Mouse (Mus musculus) thymus, adult 2 months (tissue): Measurements from ENCODE around the gene Mdk. TPM values are rescaled to one million over a fixed set of nuclear protein-coding genes. Genes with fewer than 3 reads are reported as not detected.

Source experiments
- DNase-seq: peaks from one replicate; pipeline ENCODE4 v3.0.0; 2021
- H3K27ac ChIP-seq: fragments of 200-500 bp; 2 replicates; pipeline ENCODE4 v1.5.1; 2012; ENCODE audit warnings: low read length, control low read depth; ENCODE audit not compliant: control insufficient read depth, insufficient read depth
- H3K27me3 ChIP-seq: fragments of 200-500 bp; 2 replicates; pipeline ENCODE4 v1.6.1; 2012; ENCODE audit warnings: mild to moderate bottlenecking, low read length, moderate library complexity, mixed read lengths; ENCODE audit not compliant: control insufficient read depth, insufficient read depth
- H3K36me3 ChIP-seq: fragments of 200-500 bp; 2 replicates; pipeline ENCODE4 v1.6.1; 2012; ENCODE audit warnings: mild to moderate bottlenecking, low read length, moderate library complexity; ENCODE audit not compliant: control insufficient read depth, insufficient read depth
- H3K4me1 ChIP-seq: fragments of 200-500 bp; replicated peaks from 2 replicates; pipeline ENCODE4 v1.6.1; 2012; ENCODE audit warnings: low read length; ENCODE audit not compliant: control insufficient read depth, insufficient read depth
- H3K4me3 ChIP-seq: fragments of 200-500 bp; 2 replicates; pipeline ENCODE4 v1.5.1; 2012; ENCODE audit warnings: mild to moderate bottlenecking, low read length, control low read depth, moderate library complexity; ENCODE audit not compliant: control insufficient read depth, insufficient read depth
- CTCF ChIP-seq: fragments of 200-500 bp; IDR thresholded peaks from 2 replicates; pipeline ENCODE4 v1.5.1; 2012; ENCODE audit warnings: mild to moderate bottlenecking, control low read depth, low read length, moderate library complexity, borderline replicate concordance; ENCODE audit not compliant: control insufficient read depth, poor library complexity, insufficient read depth; ENCODE audit errors: extremely low read depth
- POLR2A ChIP-seq: fragments of 200-500 bp; IDR thresholded peaks from 2 replicates; pipeline ENCODE4 v1.6.1; 2012; ENCODE audit warnings: mild to moderate bottlenecking, low read length, control low read depth, moderate library complexity; ENCODE audit not compliant: control insufficient read depth, poor library complexity, insufficient read depth; ENCODE audit errors: extremely low read depth
- WGBS: fragments of 180-500 bp; shearing (Covaris S2); methylation state at CpG from one replicate; pipeline ENCODE4 v1.1.7; 2018; 5-methylcytosine and 5-hydroxymethylcytosine counted together
- polyA plus RNA-seq: library from polyadenylated mRNA; depleted of rRNA; stranded (reverse); fragments of >200 nt; gene quantifications from 2 replicates; pipeline ENCODE4 v1.2.3, GENCODE M21; 2012

Gene Mdk
- polyA plus RNA-seq, 1 experiment, result 17.7 TPM

DNA sequence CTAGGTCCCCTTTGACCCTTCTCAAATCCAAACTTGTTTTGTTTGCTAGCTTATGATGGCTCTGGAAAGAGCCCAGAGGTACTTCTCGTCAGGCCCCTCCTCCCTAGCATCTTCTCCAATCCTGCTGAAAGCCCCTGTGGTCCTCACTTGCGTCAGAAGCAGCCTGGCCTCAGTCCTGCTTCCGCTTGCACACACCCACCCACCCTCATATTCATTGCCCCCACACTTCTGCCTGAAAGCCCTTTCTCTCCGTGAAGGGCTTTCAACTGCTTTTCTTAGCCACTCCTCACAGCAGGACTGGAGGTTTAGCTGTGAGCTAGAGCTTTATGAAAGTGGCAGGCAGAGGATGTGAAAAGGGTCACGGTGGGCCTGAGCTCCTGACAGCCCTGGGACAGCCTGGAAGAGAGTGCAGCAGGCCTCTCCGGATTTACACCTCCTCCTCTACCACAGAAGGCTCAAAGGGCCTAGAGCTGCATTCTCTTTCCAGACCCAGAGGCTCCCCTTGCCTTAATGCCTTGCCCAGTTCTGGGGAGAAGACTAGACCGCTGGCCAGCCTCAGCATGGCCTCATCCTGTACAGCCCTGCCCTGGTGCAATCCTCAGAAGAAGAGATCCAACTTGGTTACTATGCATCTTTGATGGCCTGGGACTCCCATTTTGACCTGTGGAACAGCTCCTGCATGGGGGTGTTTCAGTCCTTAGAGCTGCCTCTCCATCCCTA lies 41.5 kb upstream of the Mdk start:
- Histone ChIP-seq H3K27ac (no peak overlapping the region), H3K4me3 (no peak overlapping the region), H3K36me3 (no peaks in the 10 kb centered on the region), H3K4me1 (peaks cover 28% of the 10 kb centered on the region), H3K27me3 (peaks cover 17% of the 10 kb centered on the region; the same call in 1 of the 2 replicates)
- 93% methylated on average over 7 of the region's 7 CpGs for WGBS
- DNase-seq, result no peak
- no peak for TF ChIP-seq CTCF
- TF ChIP-seq POLR2A, result no peak

DNA sequence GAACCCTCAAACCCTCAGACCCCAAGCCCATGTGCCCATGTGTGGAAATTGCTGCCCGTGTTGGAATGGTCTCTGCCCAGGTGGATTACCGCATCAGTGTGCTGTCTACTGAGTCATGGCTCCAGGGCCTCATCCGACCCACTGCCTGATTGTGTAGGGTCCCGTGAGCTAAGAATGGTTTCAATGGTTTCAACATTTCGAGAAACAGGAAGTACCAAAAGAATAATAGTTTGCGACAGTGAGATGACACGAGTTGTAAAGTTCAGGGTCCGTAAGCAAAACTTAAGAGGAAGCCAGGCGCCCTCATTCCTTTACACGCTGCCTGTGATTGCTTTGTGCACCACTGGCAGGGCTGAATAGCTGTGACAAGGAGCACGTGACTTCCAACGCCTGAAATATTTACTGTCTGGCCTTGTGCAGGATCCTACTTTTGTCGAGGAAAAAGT lies 40.0 kb upstream of the Mdk start:
- DNase-seq, result no peak
- no peak overlapping the region for H3K27ac ChIP-seq
- H3K27me3 ChIP-seq, result peaks cover 17% of the 10 kb centered on the region; the same call in 1 of the 2 replicates
- TF ChIP-seq CTCF (no peak), POLR2A (no peak)
- peak overlapping the region; percentile 3; the same call in 1 of the 2 replicates for H3K4me3 ChIP-seq
- 9% methylated on average over 13 of the region's 13 CpGs for WGBS
- peaks cover 24% of the 10 kb centered on the region for H3K4me1 ChIP-seq
- H3K36me3 ChIP-seq, result no peaks in the 10 kb centered on the region

- Histone ChIP-seq H3K27ac (no peak overlapping the region), H3K36me3 (no peaks in the 10 kb centered on the region), H3K27me3 (peaks cover 17% of the 10 kb centered on the region; the same call in 1 of the 2 replicates), H3K4me3 (peak overlapping the region; percentile 3; the same call in 1 of the 2 replicates), H3K4me1 (peaks cover 24% of the 10 kb centered on the region)
- DNase-seq, result no peak
- TF ChIP-seq POLR2A (no peak), CTCF (no peak)
- WGBS, result 43% methylated on average over 21 of the region's 21 CpGs
Measured at GRCm38 (mm10) chr2:91971231-91972097, 39.4 kb upstream of the Mdk start.

DNA sequence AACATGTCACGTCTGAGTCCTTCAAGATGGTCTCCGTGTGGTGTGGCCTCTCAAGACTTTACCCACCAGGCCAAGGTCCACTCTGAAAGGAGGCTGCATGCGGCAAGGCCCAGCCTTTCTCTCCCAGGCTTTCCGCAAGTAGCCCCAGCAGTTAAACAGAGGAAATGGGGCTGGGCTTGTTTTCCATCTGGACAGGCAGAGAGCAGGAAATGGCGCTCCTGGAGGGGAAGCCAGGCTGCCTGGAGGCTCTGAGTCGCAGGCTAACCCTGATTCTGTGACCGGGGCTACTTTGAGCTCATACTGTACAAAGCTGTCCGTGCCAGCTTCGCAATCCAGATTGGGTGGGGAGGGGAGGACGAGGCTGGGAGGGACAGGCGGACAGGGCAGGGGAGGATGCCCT lies 35.9 kb upstream of the Mdk start:
- TF ChIP-seq CTCF, result no peak
- TF ChIP-seq POLR2A, result no peak
- whole genome bisulfite sequencing, result 88% methylated on average over 11 of the region's 11 CpGs
- Histone ChIP-seq H3K27me3 (no peaks in the 10 kb centered on the region), H3K4me3 (no peak overlapping the region), H3K27ac (no peak overlapping the region), H3K4me1 (peaks cover 33% of the 10 kb centered on the region), H3K36me3 (no peaks in the 10 kb centered on the region)
- DNase-seq, result no peak

DNA sequence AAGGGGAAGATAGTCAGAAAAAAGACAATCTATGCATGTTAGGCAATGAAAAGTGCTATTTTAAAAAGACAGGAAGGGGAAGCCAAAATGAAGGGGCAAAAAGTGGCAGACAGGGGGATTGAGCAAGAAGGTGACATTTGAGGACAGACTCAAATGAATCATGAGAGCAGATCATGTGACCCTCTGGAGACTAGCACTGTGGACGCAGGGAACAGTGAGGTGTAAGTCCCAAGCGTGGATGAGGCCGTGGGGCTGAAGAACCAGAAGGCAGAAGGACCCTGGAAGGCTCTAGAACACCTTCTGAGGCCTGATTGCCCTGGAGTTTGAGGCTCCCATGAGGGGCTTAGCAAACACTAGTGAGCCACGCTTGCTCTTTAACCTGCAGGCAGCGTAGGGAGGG lies 34.3 kb upstream of the Mdk start:
- H3K27ac ChIP-seq, result no peak overlapping the region
- WGBS, result 84% methylated on average over 5 of the region's 5 CpGs
- no peak for TF ChIP-seq CTCF
- no peak for TF ChIP-seq POLR2A

GRCm38 (mm10) chr2:91965417-91965816 lies 33.3 kb upstream of the Mdk start:
- DNase-seq, result peak; percentile 56
- Histone ChIP-seq H3K36me3 (no peaks in the 10 kb centered on the region), H3K4me1 (peaks cover 34% of the 10 kb centered on the region), H3K27me3 (no peaks in the 10 kb centered on the region), H3K27ac (no peak overlapping the region), H3K4me3 (0 out of 2 replicates have a peak overlapping the region, but pooled peaks have one; percentile 10)
- 9% methylated on average over 20 of the region's 20 CpGs for WGBS
- 0 out of 2 replicates have a peak, but pooled peaks have one; percentile 17 for TF ChIP-seq POLR2A
- no peak for TF ChIP-seq CTCF

More for the DNA sequence above, 34.3 kb upstream of the Mdk start:
- Histone ChIP-seq H3K4me3 (no peak overlapping the region), H3K4me1 (peaks cover 28% of the 10 kb centered on the region), H3K36me3 (no peaks in the 10 kb centered on the region), H3K27me3 (no peaks in the 10 kb centered on the region)
- no peak for DNase-seq
